Mouse (Mus musculus): ENCODE data around the gene Klhl12. TPM values are rescaled to one million over a fixed set of nuclear protein-coding genes. Genes with fewer than 3 reads are reported as not detected.
"Not testable (repeated sequence)": the region's sequence is repeated elsewhere in the genome, so short reads cannot be mapped to it uniquely, and the experiment has no call there.

Klhl12 gene
- polyA plus RNA-seq, 1 experiment from 2014 or later, result 24.8 TPM

- not testable (repeated sequence) for H3K9me3 ChIP-seq (replicated peaks; ENCODE audit: control insufficient read depth, low read length); H3K4me1 ChIP-seq (ENCODE audit: control insufficient read depth, insufficient read depth, low read length); H3K4me2 ChIP-seq (ENCODE audit: low read length); ATAC-seq; H3K27me3 ChIP-seq (replicated peaks; ENCODE audit: control insufficient read depth, insufficient read depth, low read length); H3K9ac ChIP-seq (ENCODE audit: low read length); H3K36me3 ChIP-seq (ENCODE audit: control insufficient read depth, insufficient read depth, low read length); H3K27ac ChIP-seq (ENCODE audit: low read depth, low read length); H3K4me3 ChIP-seq (ENCODE audit: low read depth, low read length); DNase-seq (ENCODE audit: low spot score)
- 94% methylated on average over 6 of the region's 10 CpGs for WGBS
Measured at GRCm38 (mm10) chr1:134441737-134442136, 13.6 kb upstream of the Klhl12 start.

- H3K27ac ChIP-seq (ENCODE audit: low read depth, low read length), result no peak overlapping the region
- H3K9ac ChIP-seq (ENCODE audit: low read length), result no peak overlapping the region
- ATAC-seq (no peak), DNase-seq (ENCODE audit: low spot score) (no peak)
- no peaks in the 10 kb centered on the region for H3K4me1 ChIP-seq (ENCODE audit: control insufficient read depth, insufficient read depth, low read length)
- no peak overlapping the region for H3K4me2 ChIP-seq (ENCODE audit: low read length)
- no peaks in the 10 kb centered on the region for H3K27me3 ChIP-seq (replicated peaks; ENCODE audit: control insufficient read depth, insufficient read depth, low read length)
- H3K36me3 ChIP-seq (ENCODE audit: control insufficient read depth, insufficient read depth, low read length), result no peaks in the 10 kb centered on the region
- WGBS, result 92% methylated on average over 3 of the region's 3 CpGs
- no peak overlapping the region for H3K4me3 ChIP-seq (ENCODE audit: low read depth, low read length)
- no peaks in the 10 kb centered on the region for H3K9me3 ChIP-seq (replicated peaks; ENCODE audit: control insufficient read depth, low read length)
Measured at GRCm38 (mm10) chr1:134442394-134442793, 12.9 kb upstream of the Klhl12 start.

GRCm38 (mm10) chr1:134443288-134443687 lies 12.0 kb upstream of the Klhl12 start:
- not testable (repeated sequence) for H3K9ac ChIP-seq (ENCODE audit: low read length); H3K36me3 ChIP-seq (ENCODE audit: control insufficient read depth, insufficient read depth, low read length); H3K4me1 ChIP-seq (ENCODE audit: control insufficient read depth, insufficient read depth, low read length); H3K4me3 ChIP-seq (ENCODE audit: low read depth, low read length); H3K27me3 ChIP-seq (replicated peaks; ENCODE audit: control insufficient read depth, insufficient read depth, low read length); H3K27ac ChIP-seq (ENCODE audit: low read depth, low read length); H3K4me2 ChIP-seq (ENCODE audit: low read length); ATAC-seq; H3K9me3 ChIP-seq (replicated peaks; ENCODE audit: control insufficient read depth, low read length); DNase-seq (ENCODE audit: low spot score)
- WGBS, result 80% methylated on average over 1 of the region's 1 CpGs

GRCm38 (mm10) chr1:134445418-134445817 lies 9.9 kb upstream of the Klhl12 start:
- Histone ChIP-seq H3K27ac (ENCODE audit: low read depth, low read length) (no peak overlapping the region), H3K9me3 (replicated peaks; ENCODE audit: control insufficient read depth, low read length) (no peaks in the 10 kb centered on the region), H3K4me1 (ENCODE audit: control insufficient read depth, insufficient read depth, low read length) (no peaks in the 10 kb centered on the region), H3K27me3 (replicated peaks; ENCODE audit: control insufficient read depth, insufficient read depth, low read length) (no peaks in the 10 kb centered on the region), H3K4me3 (ENCODE audit: low read depth, low read length) (no peak overlapping the region), H3K4me2 (ENCODE audit: low read length) (no peak overlapping the region), H3K9ac (ENCODE audit: low read length) (no peak overlapping the region), H3K36me3 (ENCODE audit: control insufficient read depth, insufficient read depth, low read length) (no peaks in the 10 kb centered on the region)
- 91% methylated on average over 2 of the region's 2 CpGs for WGBS
- DNase-seq (ENCODE audit: low spot score), result no peak
- ATAC-seq, result no peak

GRCm38 (mm10) chr1:134448537-134448936 lies 6.8 kb upstream of the Klhl12 start:
- not testable (repeated sequence) for H3K4me3 ChIP-seq (ENCODE audit: low read depth, low read length); H3K9ac ChIP-seq (ENCODE audit: low read length); H3K9me3 ChIP-seq (replicated peaks; ENCODE audit: control insufficient read depth, low read length); H3K4me1 ChIP-seq (ENCODE audit: control insufficient read depth, insufficient read depth, low read length); DNase-seq (ENCODE audit: low spot score); H3K27me3 ChIP-seq (replicated peaks; ENCODE audit: control insufficient read depth, insufficient read depth, low read length); H3K4me2 ChIP-seq (ENCODE audit: low read length); ATAC-seq; H3K36me3 ChIP-seq (ENCODE audit: control insufficient read depth, insufficient read depth, low read length); H3K27ac ChIP-seq (ENCODE audit: low read depth, low read length)
- 59% methylated on average over 3 of the region's 3 CpGs for WGBS

GRCm38 (mm10) chr1:134450201-134450600 lies 5.1 kb upstream of the Klhl12 start:
- Histone ChIP-seq H3K9me3 (replicated peaks; ENCODE audit: control insufficient read depth, low read length) (no peaks in the 10 kb centered on the region), H3K9ac (ENCODE audit: low read length) (no peak overlapping the region), H3K4me1 (ENCODE audit: control insufficient read depth, insufficient read depth, low read length) (peaks cover 3% of the 10 kb centered on the region), H3K27me3 (replicated peaks; ENCODE audit: control insufficient read depth, insufficient read depth, low read length) (0 out of 2 replicates have a peak, but pooled peaks cover 3% of the 10 kb centered on the region), H3K27ac (ENCODE audit: low read depth, low read length) (no peak overlapping the region), H3K36me3 (ENCODE audit: control insufficient read depth, insufficient read depth, low read length) (no peaks in the 10 kb centered on the region), H3K4me3 (ENCODE audit: low read depth, low read length) (no peak overlapping the region), H3K4me2 (ENCODE audit: low read length) (no peak overlapping the region)
- DNase-seq (ENCODE audit: low spot score) (no peak), ATAC-seq (no peak)
- 92% methylated on average over 4 of the region's 4 CpGs for WGBS

- H3K4me3 ChIP-seq (ENCODE audit: low read depth, low read length), result no peak overlapping the region
- no peak overlapping the region for H3K27ac ChIP-seq (ENCODE audit: low read depth, low read length)
- 47% methylated on average over 3 of the region's 3 CpGs for WGBS
- no peak overlapping the region for H3K9ac ChIP-seq (ENCODE audit: low read length)
- H3K4me1 ChIP-seq (ENCODE audit: control insufficient read depth, insufficient read depth, low read length), result peaks cover 3% of the 10 kb centered on the region
- 0 out of 2 replicates have a peak, but pooled peaks cover 3% of the 10 kb centered on the region for H3K27me3 ChIP-seq (replicated peaks; ENCODE audit: control insufficient read depth, insufficient read depth, low read length)
- DNase-seq (ENCODE audit: low spot score), result peak; percentile 52
- no peak overlapping the region for H3K4me2 ChIP-seq (ENCODE audit: low read length)
- no peaks in the 10 kb centered on the region for H3K36me3 ChIP-seq (ENCODE audit: control insufficient read depth, insufficient read depth, low read length)
- no peaks in the 10 kb centered on the region for H3K9me3 ChIP-seq (replicated peaks; ENCODE audit: control insufficient read depth, low read length)
- no peak for ATAC-seq
Measured at GRCm38 (mm10) chr1:134450986-134451385, 4.3 kb upstream of the Klhl12 start.

- 29% methylated on average over 5 of the region's 5 CpGs for WGBS
- H3K4me3 ChIP-seq (ENCODE audit: low read depth, low read length), result peak overlapping the region; percentile 92
- peaks cover 3% of the 10 kb centered on the region for H3K4me1 ChIP-seq (ENCODE audit: control insufficient read depth, insufficient read depth, low read length)
- peak overlapping the region; percentile 87 for H3K9ac ChIP-seq (ENCODE audit: low read length)
- no peaks in the 10 kb centered on the region for H3K9me3 ChIP-seq (replicated peaks; ENCODE audit: control insufficient read depth, low read length)
- H3K27me3 ChIP-seq (replicated peaks; ENCODE audit: control insufficient read depth, insufficient read depth, low read length), result 0 out of 2 replicates have a peak, but pooled peaks cover 3% of the 10 kb centered on the region
- H3K4me2 ChIP-seq (ENCODE audit: low read length), result peak overlapping the region; percentile 53
- no peak overlapping the region for H3K27ac ChIP-seq (ENCODE audit: low read depth, low read length)
- no peak for DNase-seq (ENCODE audit: low spot score)
- H3K36me3 ChIP-seq (ENCODE audit: control insufficient read depth, insufficient read depth, low read length), result peaks cover 12% of the 10 kb centered on the region; the same call in 1 of the 2 replicates
- ATAC-seq, result no peak
Measured at GRCm38 (mm10) chr1:134456060-134456459, 729 bp downstream of the Klhl12 start.

- Histone ChIP-seq H3K36me3 (ENCODE audit: control insufficient read depth, insufficient read depth, low read length) (peaks cover 30% of the 10 kb centered on the region; the same call in 1 of the 2 replicates), H3K27ac (ENCODE audit: low read depth, low read length) (no peak overlapping the region), H3K4me2 (ENCODE audit: low read length) (no peak overlapping the region), H3K4me3 (ENCODE audit: low read depth, low read length) (no peak overlapping the region), H3K4me1 (ENCODE audit: control insufficient read depth, insufficient read depth, low read length) (peaks cover 3% of the 10 kb centered on the region), H3K27me3 (replicated peaks; ENCODE audit: control insufficient read depth, insufficient read depth, low read length) (0 out of 2 replicates have a peak, but pooled peaks cover 3% of the 10 kb centered on the region), H3K9ac (ENCODE audit: low read length) (no peak overlapping the region), H3K9me3 (replicated peaks; ENCODE audit: control insufficient read depth, low read length) (no peaks in the 10 kb centered on the region)
- DNase-seq (ENCODE audit: low spot score), result no peak
- 91% methylated on average over 7 of the region's 7 CpGs for WGBS
- no peak for ATAC-seq
Measured at GRCm38 (mm10) chr1:134458139-134458727, 2.9 kb downstream of the Klhl12 start.

Measured in forebrain, embryonic 14.5 days (tissue).